Mouse (Mus musculus): ENCODE results near the gene Nxph4. TPM values are rescaled to one million over a fixed set of nuclear protein-coding genes. Genes with fewer than 3 reads are reported as not detected.

The Nxph4 gene
- polyA plus RNA-seq, 1 experiment from 2014 or later, result 133 TPM

- H3K4me2 ChIP-seq, result no peak overlapping the region
- H3K27ac ChIP-seq (replicated peaks), result no peak overlapping the region
- no peak overlapping the region for H3K4me3 ChIP-seq
- no peaks in the 10 kb centered on the region for H3K9me3 ChIP-seq
- no peaks in the 10 kb centered on the region for H3K27me3 ChIP-seq
- peaks cover 76% of the 10 kb centered on the region for H3K36me3 ChIP-seq
- H3K9ac ChIP-seq, result no peak overlapping the region
- no peak for ATAC-seq (ENCODE audit: low read depth)
- H3K4me1 ChIP-seq (replicated peaks), result no peaks in the 10 kb centered on the region
- WGBS, result 83% methylated on average over 5 of the region's 5 CpGs
Observed at GRCm38 (mm10) chr10:127499516-127499915, 34.8 kb downstream of the Nxph4 start.

- peaks cover 11% of the 10 kb centered on the region for H3K4me1 ChIP-seq (replicated peaks)
- no peak overlapping the region for H3K27ac ChIP-seq (replicated peaks)
- ATAC-seq (ENCODE audit: low read depth), result no peak
- H3K4me2 ChIP-seq, result no peak overlapping the region
- 94% methylated on average over 3 of the region's 3 CpGs for WGBS
- H3K36me3 ChIP-seq, result peaks cover 91% of the 10 kb centered on the region
- H3K9me3 ChIP-seq, result no peaks in the 10 kb centered on the region
- no peaks in the 10 kb centered on the region for H3K27me3 ChIP-seq
- no peak overlapping the region for H3K4me3 ChIP-seq
- no peak overlapping the region for H3K9ac ChIP-seq
Observed at GRCm38 (mm10) chr10:127496156-127496555, 38.2 kb downstream of the Nxph4 start.

GRCm38 (mm10) chr10:127492118-127492517 lies 42.2 kb downstream of the Nxph4 start:
- H3K27ac ChIP-seq (replicated peaks), result peak overlapping the region; percentile 80; the same call in 1 of the 2 replicates
- H3K4me1 ChIP-seq (replicated peaks), result peaks cover 48% of the 10 kb centered on the region
- no peak overlapping the region for H3K4me2 ChIP-seq
- no peak overlapping the region for H3K9ac ChIP-seq
- ATAC-seq (ENCODE audit: low read depth), result no peak
- WGBS, result 87% methylated on average over 3 of the region's 3 CpGs
- H3K36me3 ChIP-seq, result peaks cover 82% of the 10 kb centered on the region
- H3K9me3 ChIP-seq, result no peaks in the 10 kb centered on the region
- no peak overlapping the region for H3K4me3 ChIP-seq
- H3K27me3 ChIP-seq, result no peaks in the 10 kb centered on the region

- peak; percentile 20; the same call in 1 of the 2 replicates for ATAC-seq (ENCODE audit: low read depth)
- Histone ChIP-seq H3K9me3 (no peaks in the 10 kb centered on the region), H3K27ac (replicated peaks) (peak overlapping the region; percentile 80), H3K4me1 (replicated peaks) (peaks cover 48% of the 10 kb centered on the region), H3K9ac (peak overlapping the region; percentile 41; the same call in 1 of the 2 replicates), H3K36me3 (peaks cover 79% of the 10 kb centered on the region), H3K4me2 (no peak overlapping the region), H3K4me3 (no peak overlapping the region), H3K27me3 (no peaks in the 10 kb centered on the region)
- 58% methylated on average over 8 of the region's 8 CpGs for WGBS
Observed at GRCm38 (mm10) chr10:127491128-127491512, 43.2 kb downstream of the Nxph4 start.

- WGBS, result 57% methylated on average over 18 of the region's 18 CpGs
- Histone ChIP-seq H3K9ac (peak overlapping the region; percentile 41), H3K27me3 (no peaks in the 10 kb centered on the region), H3K4me3 (no peak overlapping the region), H3K27ac (replicated peaks) (peak overlapping the region; percentile 80), H3K36me3 (peaks cover 78% of the 10 kb centered on the region), H3K4me2 (no peak overlapping the region), H3K4me1 (replicated peaks) (peaks cover 48% of the 10 kb centered on the region), H3K9me3 (no peaks in the 10 kb centered on the region)
- ATAC-seq (ENCODE audit: low read depth), result peak; percentile 64
Observed at GRCm38 (mm10) chr10:127490160-127491127, 43.9 kb downstream of the Nxph4 start.

GRCm38 (mm10) chr10:127488856-127489255 lies 45.5 kb downstream of the Nxph4 start:
- H3K4me3 ChIP-seq, result no peak overlapping the region
- no peak overlapping the region for H3K4me2 ChIP-seq
- 81% methylated on average over 7 of the region's 7 CpGs for WGBS
- H3K4me1 ChIP-seq (replicated peaks), result peaks cover 48% of the 10 kb centered on the region
- H3K27ac ChIP-seq (replicated peaks), result peak overlapping the region; percentile 80
- H3K27me3 ChIP-seq, result no peaks in the 10 kb centered on the region
- H3K9me3 ChIP-seq, result no peaks in the 10 kb centered on the region
- 0 out of 2 replicates have a peak overlapping the region, but pooled peaks have one; percentile 8 for H3K9ac ChIP-seq
- ATAC-seq (ENCODE audit: low read depth), result no peak
- peaks cover 79% of the 10 kb centered on the region for H3K36me3 ChIP-seq

- Histone ChIP-seq H3K4me3 (no peak overlapping the region), H3K36me3 (peaks cover 87% of the 10 kb centered on the region), H3K9ac (no peak overlapping the region), H3K9me3 (no peaks in the 10 kb centered on the region), H3K4me2 (no peak overlapping the region), H3K27ac (replicated peaks) (no peak overlapping the region), H3K27me3 (no peaks in the 10 kb centered on the region), H3K4me1 (replicated peaks) (peaks cover 28% of the 10 kb centered on the region)
- no peak for ATAC-seq (ENCODE audit: low read depth)
- 93% methylated on average over 10 of the region's 10 CpGs for WGBS
Observed at GRCm38 (mm10) chr10:127485235-127485634, 49.1 kb downstream of the Nxph4 start.

GRCm38 (mm10) chr10:127480833-127481813 lies 53.2 kb downstream of the Nxph4 start:
- Histone ChIP-seq H3K9ac (no peak overlapping the region), H3K4me3 (no peak overlapping the region), H3K9me3 (no peaks in the 10 kb centered on the region), H3K27me3 (no peaks in the 10 kb centered on the region), H3K4me2 (no peak overlapping the region), H3K4me1 (replicated peaks) (no peaks in the 10 kb centered on the region), H3K36me3 (peaks cover 74% of the 10 kb centered on the region), H3K27ac (replicated peaks) (no peak overlapping the region)
- WGBS, result 90% methylated on average over 19 of the region's 19 CpGs
- no peak for ATAC-seq (ENCODE audit: low read depth)

- no peak overlapping the region for H3K4me2 ChIP-seq
- H3K9me3 ChIP-seq, result no peaks in the 10 kb centered on the region
- WGBS, result 94% methylated on average over 4 of the region's 4 CpGs
- H3K36me3 ChIP-seq, result peaks cover 71% of the 10 kb centered on the region
- H3K9ac ChIP-seq, result no peak overlapping the region
- no peaks in the 10 kb centered on the region for H3K27me3 ChIP-seq
- no peak overlapping the region for H3K4me3 ChIP-seq
- no peaks in the 10 kb centered on the region for H3K4me1 ChIP-seq (replicated peaks)
- H3K27ac ChIP-seq (replicated peaks), result no peak overlapping the region
- no peak; the same call in 1 of the 2 replicates for ATAC-seq (ENCODE audit: low read depth)
Observed at GRCm38 (mm10) chr10:127479131-127479530, 55.2 kb downstream of the Nxph4 start.

- ATAC-seq (ENCODE audit: low read depth), result no peak
- no peak overlapping the region for H3K4me3 ChIP-seq
- H3K4me1 ChIP-seq (replicated peaks), result no peaks in the 10 kb centered on the region
- no peak overlapping the region for H3K27ac ChIP-seq (replicated peaks)
- no peaks in the 10 kb centered on the region for H3K27me3 ChIP-seq
- no peaks in the 10 kb centered on the region for H3K9me3 ChIP-seq
- 88% methylated on average over 7 of the region's 7 CpGs for WGBS
- no peak overlapping the region for H3K9ac ChIP-seq
- H3K36me3 ChIP-seq, result peaks cover 68% of the 10 kb centered on the region
- no peak overlapping the region for H3K4me2 ChIP-seq
Observed at GRCm38 (mm10) chr10:127477301-127477700, 57.1 kb downstream of the Nxph4 start.

GRCm38 (mm10) chr10:127476541-127476940 lies 57.8 kb downstream of the Nxph4 start:
- H3K27me3 ChIP-seq, result no peaks in the 10 kb centered on the region
- WGBS, result 79% methylated on average over 3 of the region's 3 CpGs
- H3K4me3 ChIP-seq, result no peak overlapping the region
- no peaks in the 10 kb centered on the region for H3K9me3 ChIP-seq
- H3K36me3 ChIP-seq, result peaks cover 69% of the 10 kb centered on the region
- no peak for ATAC-seq (ENCODE audit: low read depth)
- no peak overlapping the region for H3K9ac ChIP-seq
- no peak overlapping the region for H3K4me2 ChIP-seq
- no peaks in the 10 kb centered on the region for H3K4me1 ChIP-seq (replicated peaks)
- H3K27ac ChIP-seq (replicated peaks), result no peak overlapping the region
